Mouse (Mus musculus) lung, postnatal 14 days (tissue): ENCODE results near the gene Lekr1.
A peak's percentile ranks its signal among the peaks of the same experiment; 100 is the strongest.

Experiments used
- DNase-seq: peaks from one replicate; pipeline ENCODE4 v3.0.0; 2021

The Lekr1 gene

GRCm38 (mm10) chr3:65773910-65774309 is 107.9 kb downstream of the Lekr1 start:
- DNase-seq = no peak

GRCm38 (mm10) chr3:65775096-65775495 is 109.1 kb downstream of the Lekr1 start:
- DNase-seq = no peak

GRCm38 (mm10) chr3:65782246-65782645 is 116.2 kb downstream of the Lekr1 start:
- DNase-seq = no peak

- no peak for DNase-seq
These were observed 124.2 kb downstream of the Lekr1 start for GRCm38 (mm10) chr3:65790076-65790685.

GRCm38 (mm10) chr3:65793561-65793960 is 127.5 kb downstream of the Lekr1 start:
- DNase-seq = no peak

GRCm38 (mm10) chr3:65794711-65795110 is 128.7 kb downstream of the Lekr1 start:
- DNase-seq = no peak

GRCm38 (mm10) chr3:65797345-65798137 is 131.5 kb downstream of the Lekr1 start:
- no peak for DNase-seq

- no peak for DNase-seq
These were observed 134.9 kb downstream of the Lekr1 start for GRCm38 (mm10) chr3:65800962-65801361.

GRCm38 (mm10) chr3:65802185-65802584 is 136.2 kb downstream of the Lekr1 start:
- no peak for DNase-seq

- DNase-seq = peak; percentile 7
These were observed 136.8 kb downstream of the Lekr1 start for GRCm38 (mm10) chr3:65802868-65803267.

- no peak for DNase-seq
These were observed 148.9 kb downstream of the Lekr1 start for GRCm38 (mm10) chr3:65814881-65815280.

GRCm38 (mm10) chr3:65816012-65816411 is 150.0 kb downstream of the Lekr1 start:
- no peak for DNase-seq

- no peak for DNase-seq
These were observed 152.6 kb downstream of the Lekr1 start for GRCm38 (mm10) chr3:65818597-65818996.

- DNase-seq = no peak
These were observed 153.8 kb downstream of the Lekr1 start for GRCm38 (mm10) chr3:65819841-65820240.

- DNase-seq = no peak
These were observed 158.9 kb downstream of the Lekr1 start for GRCm38 (mm10) chr3:65824886-65825285.

GRCm38 (mm10) chr3:65826716-65827115 is 160.7 kb downstream of the Lekr1 start:
- no peak for DNase-seq

GRCm38 (mm10) chr3:65827400-65827799 is 161.4 kb downstream of the Lekr1 start:
- DNase-seq = no peak

- DNase-seq = no peak
These were observed 162.0 kb downstream of the Lekr1 start for GRCm38 (mm10) chr3:65828020-65828419.

GRCm38 (mm10) chr3:65829230-65829629 is 163.2 kb downstream of the Lekr1 start:
- peak; percentile 79 for DNase-seq

- DNase-seq = no peak
These were observed 164.0 kb downstream of the Lekr1 start for GRCm38 (mm10) chr3:65829943-65830483.

- DNase-seq = no peak
These were observed 164.8 kb downstream of the Lekr1 start for GRCm38 (mm10) chr3:65830801-65831200.

GRCm38 (mm10) chr3:65832398-65832797 is 166.4 kb downstream of the Lekr1 start:
- DNase-seq = no peak

- DNase-seq = no peak
These were observed 170.4 kb downstream of the Lekr1 start for GRCm38 (mm10) chr3:65836435-65836834.

- DNase-seq = no peak
These were observed 173.6 kb downstream of the Lekr1 start for GRCm38 (mm10) chr3:65839664-65840063.
